Mouse (Mus musculus): ENCODE results near the gene Gm26602. TPM values are rescaled to one million over a fixed set of nuclear protein-coding genes. Genes with fewer than 3 reads are reported as not detected.

The Gm26602 gene
- total RNA-seq, 2 experiments from 2014 or later, result not detected

DNA sequence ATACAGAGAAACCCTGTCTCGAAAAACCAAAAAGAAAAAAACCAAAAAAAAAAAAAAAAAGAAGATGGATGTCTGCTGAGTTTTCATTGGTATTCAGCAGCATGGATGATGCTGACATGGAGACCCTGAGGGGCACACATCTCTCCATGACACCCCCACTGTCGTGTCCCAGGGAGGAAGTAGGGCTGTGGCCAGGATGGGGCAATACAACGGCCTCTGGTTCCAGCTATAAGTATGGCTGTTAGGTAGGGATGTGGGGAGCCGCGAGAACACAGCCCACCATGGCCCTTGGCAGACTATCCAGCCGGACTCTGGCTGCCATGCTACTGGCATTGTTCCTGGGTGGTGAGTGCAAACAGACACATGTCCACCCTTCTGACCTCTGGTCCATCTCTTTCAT lies 24.6 kb upstream of the Gm26602 start, which contains the start of gene Elane:
TSS of gene Elane (plus strand) at position 194 of the 400 bp plus-strand sequence.
- no peak for DNase-seq

DNA sequence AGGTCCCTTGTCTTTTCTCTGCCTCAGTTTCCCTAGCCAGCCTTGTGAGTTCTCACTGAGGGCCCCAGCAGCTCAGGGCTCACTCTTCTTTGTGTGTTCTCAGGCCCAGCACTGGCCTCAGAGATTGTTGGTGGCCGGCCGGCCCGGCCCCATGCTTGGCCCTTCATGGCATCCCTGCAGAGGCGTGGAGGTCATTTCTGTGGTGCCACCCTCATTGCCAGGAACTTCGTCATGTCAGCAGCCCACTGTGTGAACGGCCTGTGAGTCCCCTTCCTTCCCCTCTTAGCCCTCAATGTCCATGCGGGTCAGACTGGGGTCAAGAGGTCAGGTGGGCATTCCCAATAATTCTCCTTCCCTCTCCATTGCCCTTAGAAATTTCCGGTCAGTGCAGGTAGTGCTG lies 24.0 kb upstream of the Gm26602 start:
- no peak for DNase-seq

DNA sequence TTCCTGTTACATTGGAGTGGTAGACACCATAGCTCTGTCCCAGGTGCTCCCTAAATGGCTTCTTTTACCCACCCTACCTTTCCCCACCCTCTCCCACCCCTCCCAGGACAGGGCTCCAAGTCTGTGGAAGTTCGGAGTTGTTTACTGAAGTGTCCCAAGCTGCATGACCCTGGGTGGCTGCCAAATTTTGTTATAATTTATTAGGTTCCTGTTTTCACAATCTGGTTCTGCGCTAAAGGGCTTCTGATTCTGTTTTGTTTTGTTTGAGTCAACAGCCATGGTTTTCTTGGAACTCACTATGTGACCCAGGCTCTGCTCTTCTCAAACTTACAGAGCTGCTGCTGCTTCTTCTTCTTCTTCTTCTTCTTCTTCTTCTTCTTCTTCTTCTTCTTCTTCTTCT lies 21.3 kb upstream of the Gm26602 start:
- DNase-seq, result no peak

DNA sequence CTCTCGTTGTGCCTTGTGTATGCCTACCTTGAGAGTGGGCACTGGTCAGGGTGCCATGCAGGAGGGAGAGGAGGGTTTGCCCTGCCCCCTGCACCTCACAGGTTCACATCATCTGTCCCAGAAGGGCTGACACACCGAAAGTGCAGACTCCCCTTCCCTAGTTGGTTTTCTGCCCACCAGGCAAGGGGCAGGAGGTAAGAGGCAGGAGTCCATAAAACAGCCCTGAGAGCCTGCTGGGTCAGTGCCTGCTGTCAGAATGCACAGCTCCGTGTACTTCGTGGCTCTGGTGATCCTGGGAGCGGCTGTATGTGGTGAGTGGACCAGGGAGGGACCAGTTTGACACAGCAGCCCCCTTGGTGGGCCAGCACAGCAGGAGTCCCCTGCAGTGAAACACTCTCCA lies 20.0 kb upstream of the Gm26602 start, which contains the start of gene Cfd:
TSS of gene Cfd (plus strand) at position 184 of the 400 bp plus-strand sequence.
- DNase-seq, result no peak

DNA sequence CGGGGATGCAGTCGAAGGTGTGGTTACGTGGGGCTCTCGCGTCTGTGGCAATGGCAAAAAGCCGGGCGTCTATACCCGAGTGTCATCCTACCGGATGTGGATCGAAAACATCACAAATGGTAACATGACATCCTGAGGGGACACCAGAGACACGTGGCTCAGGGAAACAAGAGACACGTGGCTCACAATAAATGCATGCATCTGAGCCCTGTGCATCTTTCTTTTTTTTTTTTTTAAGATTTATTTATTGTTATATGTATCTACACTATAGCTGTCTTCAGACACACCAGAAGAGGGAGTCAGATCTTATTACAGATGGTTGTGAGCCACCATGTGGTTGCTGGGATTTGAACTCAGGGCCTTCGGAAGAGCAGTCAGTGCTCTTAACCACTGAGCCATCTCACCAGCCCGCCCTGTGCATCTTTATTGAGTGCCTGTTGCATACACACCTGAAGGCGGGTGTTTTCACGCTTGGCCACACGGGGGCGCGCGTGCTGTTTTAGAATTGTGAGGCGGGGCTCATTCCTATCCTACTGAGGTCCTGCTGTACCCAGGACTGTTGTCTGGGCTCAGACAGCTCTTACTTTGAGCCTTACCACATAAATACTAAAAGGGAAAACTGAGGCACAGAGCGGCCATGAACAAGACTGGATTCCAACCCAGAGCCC lies 18.1 kb upstream of the Gm26602 start:
- peak; percentile 54 for DNase-seq

DNA sequence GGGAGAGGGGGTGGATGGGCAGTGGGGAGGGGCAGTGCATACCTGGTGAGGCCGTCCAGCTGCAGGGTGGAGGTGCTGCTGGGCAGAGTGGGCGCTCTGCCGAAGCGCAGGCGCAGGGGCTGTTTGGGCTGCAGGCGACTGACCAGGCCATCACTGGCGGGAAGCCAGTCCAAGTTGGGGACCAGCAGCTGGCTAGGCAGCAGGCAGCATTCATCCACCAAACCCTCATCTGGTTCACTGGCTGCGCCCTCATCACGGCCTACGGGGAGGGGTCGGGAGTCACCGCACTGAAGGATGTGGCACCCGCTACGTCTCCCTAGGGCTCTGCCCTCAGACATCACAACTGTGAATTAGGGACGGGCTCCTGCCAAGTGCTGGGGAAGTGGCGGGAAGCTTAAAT lies 14.3 kb upstream of the Gm26602 start:
- peak; percentile 5 for DNase-seq

DNA sequence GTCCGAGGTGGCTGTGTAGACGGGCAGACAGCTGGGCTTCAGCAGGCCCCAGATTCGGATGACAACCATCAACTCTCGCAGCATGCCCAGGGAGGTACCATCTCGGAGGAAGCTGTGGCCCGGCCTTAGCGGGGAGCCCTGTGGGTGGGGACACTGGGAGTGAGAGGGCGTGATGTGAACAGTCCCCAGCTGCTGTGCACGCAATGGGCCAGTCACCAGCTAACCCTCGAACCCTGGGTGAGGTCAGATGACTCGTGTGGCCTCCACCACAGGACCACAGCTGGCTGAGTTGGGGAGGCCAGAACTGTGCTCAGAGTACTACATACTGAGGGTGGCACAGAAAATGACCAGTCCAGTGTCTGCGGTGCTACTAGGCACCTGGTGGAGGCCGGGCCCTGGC lies 13.8 kb upstream of the Gm26602 start:
- no peak for DNase-seq

DNA sequence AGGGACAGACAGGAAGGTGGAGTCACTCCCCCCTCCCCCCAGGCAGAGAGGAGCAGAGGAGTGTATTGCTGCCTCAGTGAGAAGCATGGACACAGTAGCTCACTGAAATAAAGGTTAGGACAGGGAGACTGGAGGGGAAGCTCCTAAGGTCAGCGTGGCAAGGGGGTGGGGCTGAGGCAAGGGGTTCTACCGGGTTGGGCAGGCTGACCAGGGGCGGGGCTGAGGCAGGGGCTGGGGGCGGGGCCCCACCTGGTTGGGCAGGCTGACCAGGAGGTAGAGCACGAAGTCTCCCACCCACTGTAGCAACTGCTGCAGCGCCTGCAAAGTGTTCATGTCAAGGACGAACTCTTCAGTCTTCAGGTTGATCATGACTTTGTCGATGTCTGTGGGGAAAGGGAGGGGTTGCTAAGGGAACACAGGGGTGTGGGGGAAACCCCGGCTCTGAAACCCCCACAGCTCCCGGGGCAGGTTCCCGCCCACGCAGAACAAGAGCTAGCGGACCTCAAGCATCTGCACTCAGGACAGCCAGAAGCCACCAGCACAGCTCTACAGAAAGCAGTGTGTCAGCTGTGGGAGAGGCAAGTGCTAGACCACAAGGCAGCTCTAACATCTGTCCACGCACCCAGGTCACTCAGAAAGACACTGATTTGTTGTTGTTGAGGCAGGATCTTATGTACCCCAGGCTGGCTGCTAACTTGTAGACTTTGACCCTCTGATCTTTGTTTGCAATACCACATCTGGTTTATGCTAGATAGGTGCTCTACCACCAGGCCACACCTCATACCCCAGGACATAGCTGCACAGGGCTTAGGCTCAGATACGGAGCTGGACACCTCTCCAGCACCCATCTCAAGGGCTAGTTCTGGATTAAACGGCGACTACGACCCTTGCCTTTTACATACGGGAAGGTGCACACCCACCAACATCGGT lies 13.1 kb upstream of the Gm26602 start:
- no peak for DNase-seq

DNA sequence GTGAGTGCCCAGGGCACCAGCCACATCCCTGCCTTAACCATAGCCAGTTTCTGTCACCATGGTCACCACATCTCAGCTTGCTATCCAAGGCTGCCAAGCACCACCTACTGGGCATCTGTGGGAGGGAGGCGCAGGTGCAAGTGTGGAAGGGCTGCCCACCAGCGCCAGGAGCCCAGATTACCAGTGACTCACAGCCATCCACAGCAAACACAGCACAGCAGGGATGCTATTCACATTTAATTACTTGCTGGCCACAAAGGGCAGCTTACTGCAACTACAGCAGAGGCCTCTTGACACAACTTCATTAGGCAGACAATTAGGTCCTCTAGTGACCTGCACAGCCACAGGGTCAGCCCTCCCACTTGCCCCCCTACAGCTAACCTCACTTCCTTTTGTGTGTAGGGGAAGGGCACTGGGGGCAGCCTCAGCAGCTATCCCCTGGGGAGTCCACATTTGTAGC lies 9.7 kb upstream of the Gm26602 start:
- DNase-seq, result no peak

DNA sequence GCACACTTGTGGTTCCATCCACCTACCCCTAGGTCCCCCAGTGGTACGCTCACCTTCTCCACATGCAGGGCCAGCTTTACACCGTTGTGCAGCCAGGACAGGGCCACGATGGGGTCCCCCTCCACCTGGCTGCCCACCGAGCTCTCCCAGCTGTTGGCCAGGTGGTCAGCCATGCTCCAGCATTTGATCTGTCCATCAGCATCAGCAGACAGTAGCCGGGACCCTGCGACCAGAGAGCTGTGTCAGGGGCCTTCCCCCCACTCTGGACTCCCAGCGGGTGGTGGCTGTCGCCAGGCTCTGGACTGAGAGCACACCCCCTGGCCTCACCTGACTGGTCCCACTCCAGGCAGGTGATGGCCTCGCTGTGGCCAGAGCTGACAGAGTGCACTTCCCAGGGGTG lies 3.9 kb upstream of the Gm26602 start:
- DNase-seq, result peak; percentile 7

DNA sequence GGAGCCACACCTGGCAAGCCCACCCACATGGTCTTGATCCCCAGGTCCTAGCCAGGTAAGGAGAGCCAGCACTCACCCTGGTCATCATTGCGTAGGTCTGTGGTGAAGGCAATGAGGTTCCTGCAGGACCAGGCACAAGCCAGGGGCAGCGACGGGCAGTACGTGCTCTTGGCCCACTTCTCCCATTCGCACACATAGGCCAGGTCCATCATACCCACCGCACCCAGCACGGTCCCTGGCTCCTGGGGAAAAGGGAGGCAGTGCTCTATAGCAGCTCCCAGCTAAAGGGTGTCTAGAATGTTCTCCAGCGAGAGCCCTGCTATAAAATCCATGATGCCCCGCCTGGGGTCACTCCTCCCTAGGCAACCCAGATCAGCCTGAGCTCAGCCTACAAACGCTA lies 3.2 kb upstream of the Gm26602 start:
- no peak for DNase-seq

DNA sequence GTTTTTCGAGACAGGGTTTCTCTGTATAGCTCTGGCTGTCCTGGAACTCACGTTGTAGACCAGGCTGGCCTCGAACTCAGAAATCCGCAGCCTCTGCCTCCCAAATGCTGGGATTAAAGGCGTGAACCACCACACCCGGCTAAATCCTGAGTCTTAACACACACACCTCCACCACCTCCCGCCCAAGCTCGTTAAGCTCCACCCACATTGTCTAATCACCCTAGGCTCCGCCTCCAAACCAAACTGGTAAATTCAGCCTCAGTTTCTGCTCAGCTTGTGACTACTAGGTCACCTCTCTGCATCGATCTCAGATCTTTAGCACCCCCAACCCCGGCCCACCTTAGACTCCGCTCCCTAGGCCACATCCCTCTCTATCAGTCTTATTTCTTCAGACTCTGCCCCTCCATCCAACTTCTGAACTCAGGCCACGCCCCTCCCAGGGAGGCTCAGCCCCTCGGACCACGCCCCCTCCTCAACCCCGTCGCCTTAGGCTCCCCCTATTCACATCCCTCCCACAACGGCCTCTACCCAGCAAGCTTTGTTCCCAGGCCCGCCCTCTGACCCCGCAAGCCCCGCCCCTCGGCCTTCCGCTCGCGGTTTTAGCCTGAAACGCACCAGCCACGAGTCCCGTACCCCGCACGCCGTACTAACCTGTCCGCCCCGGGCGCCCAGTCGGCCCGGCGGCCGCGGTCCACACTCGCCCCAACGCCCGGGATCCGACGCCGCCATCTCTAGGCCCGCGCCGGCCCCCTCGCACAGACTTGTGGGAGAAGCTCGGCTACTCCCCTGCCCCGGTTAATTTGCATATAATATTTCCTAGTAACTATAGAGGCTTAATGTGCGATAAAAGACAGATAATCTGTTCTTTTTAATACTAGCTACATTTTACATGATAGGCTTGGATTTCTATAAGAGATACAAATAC lies 2.2 kb upstream of the Gm26602 start, which contains the start of gene Med16:
TSS of gene Med16 (minus strand) at position 757 of the 925 bp plus-strand sequence.
- peak; percentile 96 for DNase-seq

DNA sequence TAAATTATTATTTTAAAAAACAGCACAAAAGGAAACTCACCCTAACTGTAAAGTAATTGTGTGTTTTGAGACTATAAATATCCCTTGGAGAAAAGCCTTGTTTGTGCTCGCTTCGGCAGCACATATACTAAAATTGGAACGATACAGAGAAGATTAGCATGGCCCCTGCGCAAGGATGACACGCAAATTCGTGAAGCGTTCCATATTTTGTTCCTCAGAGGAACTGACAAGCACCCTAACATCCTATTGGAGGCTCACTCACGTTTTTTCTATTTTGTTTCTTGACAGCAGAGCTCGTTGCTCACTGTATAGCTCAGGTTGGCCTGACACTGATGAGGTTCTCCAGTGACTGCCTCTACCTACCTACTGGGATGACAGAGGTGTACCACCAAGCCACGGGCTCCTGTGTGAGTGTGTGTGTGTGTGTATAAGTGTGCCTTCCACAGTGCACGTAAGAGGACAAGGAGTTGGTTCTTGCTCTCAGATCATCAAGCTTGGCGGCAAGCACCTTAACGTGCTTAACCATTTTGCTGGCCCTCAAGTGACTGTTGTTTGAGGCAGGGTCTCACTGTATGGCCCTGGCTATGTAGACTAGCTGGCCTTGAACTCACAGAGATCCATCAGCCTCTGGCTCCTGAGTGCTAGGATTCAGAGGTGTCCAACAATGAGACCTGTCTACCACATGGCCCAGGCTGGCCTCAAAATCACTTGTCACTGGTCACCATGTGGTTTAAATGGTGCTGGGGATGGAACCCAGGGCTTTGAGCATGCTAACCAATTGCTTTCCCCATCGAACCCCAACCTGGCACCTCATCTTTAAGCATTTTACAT lies 1.3 kb upstream of the Gm26602 start:
- peak; percentile 16 for DNase-seq

DNA sequence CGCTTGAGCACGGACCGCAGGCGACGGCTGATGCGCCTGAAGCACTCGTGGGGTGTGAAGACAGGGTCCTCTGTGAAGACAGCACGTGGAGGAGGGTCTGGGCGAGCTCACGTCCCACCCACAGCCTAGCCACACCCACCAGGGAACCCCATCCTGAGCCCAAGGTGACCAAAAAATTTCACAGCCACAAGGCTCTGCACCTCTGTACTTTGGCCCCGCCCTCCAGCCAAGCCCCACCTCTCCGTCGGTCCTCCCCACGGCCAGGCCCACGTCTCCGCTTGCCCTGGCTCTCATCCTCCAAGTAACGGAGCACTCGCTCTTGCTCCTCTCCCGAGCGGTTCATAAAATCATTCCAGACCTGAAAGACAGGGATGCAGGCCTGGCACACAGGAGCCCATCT lies 1.8 kb downstream of the Gm26602 start:
- DNase-seq, result peak; percentile 24

DNA sequence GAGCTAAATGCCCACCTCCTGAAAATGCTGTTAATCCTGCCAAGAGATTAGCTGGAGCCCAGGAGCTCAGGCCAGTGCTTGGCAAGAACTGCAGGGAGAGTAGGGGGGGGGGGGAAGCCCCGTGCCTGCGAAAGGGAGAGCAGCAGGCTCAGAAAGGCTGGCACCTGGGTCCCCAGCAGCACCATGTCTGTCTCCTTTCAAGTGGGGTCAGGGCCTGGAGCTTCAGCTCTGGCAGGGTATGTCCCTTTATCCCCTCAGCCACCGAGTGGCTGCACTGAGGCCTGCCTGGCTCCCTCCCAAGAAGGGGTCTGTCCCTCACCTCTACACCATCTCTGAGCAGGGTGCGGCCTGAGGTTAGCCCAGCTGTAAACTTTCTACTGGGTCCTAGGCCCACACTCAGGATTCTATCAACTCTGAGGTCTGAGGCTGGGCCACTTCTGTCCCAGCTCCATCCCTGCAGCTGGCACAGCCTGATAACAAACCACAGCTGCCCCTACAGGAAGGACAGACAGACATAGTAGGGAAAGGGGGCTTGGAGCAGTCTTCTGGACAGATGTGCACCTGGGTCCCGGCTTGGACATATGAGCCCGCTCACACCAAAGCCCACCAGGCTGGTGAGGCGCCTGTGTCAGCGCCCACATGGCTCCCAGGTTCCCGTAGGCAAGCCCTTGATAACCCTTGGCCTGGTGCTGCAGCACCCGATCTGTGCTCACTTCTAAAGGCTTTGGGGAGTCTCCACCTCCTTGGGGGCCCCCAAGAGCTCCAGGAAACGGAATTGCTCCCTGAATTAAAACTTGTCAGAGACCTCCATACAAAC lies 3.7 kb downstream of the Gm26602 start:
- no peak for DNase-seq

DNA sequence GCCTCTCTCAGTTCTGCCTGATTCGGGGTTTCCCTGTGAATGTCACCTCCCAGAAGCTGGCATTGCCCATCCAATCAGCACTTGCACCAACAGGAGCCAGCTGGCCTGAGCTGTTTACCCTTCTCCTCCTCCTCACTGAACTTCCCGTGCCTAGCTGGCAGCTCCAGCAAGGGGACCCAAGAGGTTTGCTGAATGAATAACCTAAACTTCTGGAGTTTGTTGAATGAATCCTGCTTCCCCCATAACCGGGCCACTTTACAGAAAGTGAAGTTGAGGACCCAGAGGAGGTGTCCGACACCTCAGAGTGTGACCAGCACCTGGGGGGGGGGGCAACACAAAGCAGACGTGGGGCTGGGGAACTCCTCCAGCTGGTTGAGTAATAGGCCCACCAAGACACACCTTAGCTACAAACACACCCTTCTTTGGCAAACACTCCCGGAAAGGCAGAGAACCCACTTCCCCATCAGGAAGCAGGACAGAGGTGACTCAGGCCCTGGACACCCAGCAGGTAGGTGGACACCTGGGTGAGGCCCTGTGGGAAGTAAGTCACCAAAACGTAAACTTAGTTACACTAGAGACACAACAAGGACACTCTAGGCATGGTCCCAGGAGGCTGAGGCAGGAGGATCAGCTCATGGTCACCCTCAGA lies 4.4 kb downstream of the Gm26602 start:
- DNase-seq, result peak; percentile 5

DNA sequence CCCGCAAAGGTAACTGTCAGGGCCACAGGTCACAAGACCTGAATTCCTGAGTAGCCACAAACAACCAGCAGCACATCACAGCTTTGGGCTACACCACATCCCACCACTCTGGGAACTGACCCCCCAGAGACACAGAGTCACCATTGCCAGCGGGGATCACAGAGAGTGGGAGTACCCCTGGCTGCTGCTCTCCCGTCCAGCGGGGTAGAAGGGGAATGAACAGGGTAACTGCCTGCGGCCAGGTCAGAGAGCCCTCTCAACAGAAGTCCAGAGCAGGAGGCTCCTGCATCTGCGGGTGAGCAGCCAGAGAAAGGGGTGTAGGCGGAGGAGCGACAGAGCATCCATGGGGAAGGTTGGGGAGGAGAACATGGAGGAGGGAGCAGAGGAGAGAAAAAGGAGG lies 5.4 kb downstream of the Gm26602 start:
- no peak for DNase-seq

DNA sequence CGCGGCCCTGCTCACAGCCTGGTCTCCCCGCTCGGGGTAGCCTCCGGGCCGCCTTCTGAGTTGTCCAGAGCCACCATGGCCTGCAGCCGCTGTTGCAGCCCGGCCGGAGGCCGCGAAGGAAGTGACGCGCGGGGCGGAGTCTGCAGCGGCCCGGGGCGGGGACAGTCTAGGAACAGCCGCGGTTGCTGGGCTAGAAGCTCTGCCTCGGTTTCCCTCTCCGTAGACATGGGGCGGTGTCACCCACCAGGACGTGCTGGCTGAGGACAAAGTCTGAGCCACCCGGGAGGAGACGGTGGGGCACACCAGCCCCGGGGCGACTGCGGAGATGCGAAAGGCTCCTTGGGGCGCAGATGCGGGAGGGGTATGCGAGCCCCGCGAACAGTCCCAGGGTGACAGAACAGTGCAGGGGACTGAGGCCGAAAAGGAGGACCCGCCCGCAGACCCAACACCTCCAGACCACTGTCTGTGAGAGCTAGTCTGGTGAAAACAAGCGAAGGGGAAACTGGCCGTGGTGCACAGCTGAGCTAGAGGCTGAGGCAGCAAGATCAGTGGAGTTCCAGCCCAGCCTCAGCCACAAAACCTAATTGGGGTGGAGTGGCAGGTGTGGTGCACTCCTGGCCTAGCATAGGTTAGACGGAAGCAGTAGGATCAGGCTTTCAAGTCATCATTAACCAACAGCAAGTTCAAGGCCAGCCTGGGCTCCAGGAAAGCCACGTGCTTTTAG lies 6.3 kb downstream of the Gm26602 start, which contains the start of gene Kiss1r:
TSS of gene Kiss1r (plus strand) at position 164 of the 724 bp plus-strand sequence.
- peak; percentile 83 for DNase-seq

Data from gastrocnemius, postnatal 25 days (tissue).